Mouse (Mus musculus) kidney, embryonic 16.5 days (tissue): ENCODE data around the gene Wdr20rt. TPM values are rescaled to one million over a fixed set of nuclear protein-coding genes. Genes with fewer than 3 reads are reported as not detected.

Source experiments
- polyA plus RNA-seq: library from polyadenylated mRNA; unstranded; fragments of >200 nt; fragmentation: Nextera tagmentation; extraction: Ambion mirVana; gene quantifications from 2 replicates; pipeline ENCODE4 v1.2.1, GENCODE M21; 2015

Wdr20rt gene
- polyA plus RNA-seq, 1 experiment from 2014 or later = not detected

Other genes starting within 250 kb of the Wdr20rt start
- 50.4 and 52.9 TPM in 2 replicates for gene Prpf39, start 189.2 kb upstream of the Wdr20rt start, polyA plus RNA-seq
- 400 and 420 TPM in 2 replicates for gene Fkbp3, start 151.5 kb upstream of the Wdr20rt start, polyA plus RNA-seq
- 7.7 and 8.4 TPM in 2 replicates for gene Fancm, start 149.9 kb upstream of the Wdr20rt start, polyA plus RNA-seq
- gene Mis18bp1, start 52.9 kb upstream of the Wdr20rt start, polyA plus RNA-seq = 56.5 and 57.9 TPM in 2 replicates